8 mouse cellular contexts compared by ENCODE assay signal in genomic region chr13:56428724-56429500, GRCm38 (mm10). TPM values are rescaled to one million over a fixed set of nuclear protein-coding genes. Genes with fewer than 3 reads are reported as not detected.
DNase-seq lines count a peak whose midpoint lies in the region; ATAC-seq and TF ChIP-seq lines count a peak whose summit lies in the region.

No protein-coding gene starts in this region.

- H3K27me3 ChIP-seq in intestine, postnatal 0 days (replicated peaks; ENCODE audit: control insufficient read depth, insufficient read depth, low read length), result 0 out of 2 replicates have a peak, but pooled peaks cover 4% of the 10 kb centered on the region
- no peaks in the 10 kb centered on the region for H3K27me3 ChIP-seq in limb, embryonic 11.5 days (ENCODE audit: control insufficient read depth, insufficient read depth, low read length)
- H3K27me3 ChIP-seq in midbrain, embryonic 16.5 days (ENCODE audit: control insufficient read depth, insufficient read depth, low read depth, low read length), result no peaks in the 10 kb centered on the region
- H3K27me3 ChIP-seq in testis, adult 2 months (ENCODE audit: control insufficient read depth, insufficient read depth, low read length), result no peaks in the 10 kb centered on the region

- DNase-seq in CD4-positive, CD25-positive, alpha-beta regulatory T cell, adult 2 months (ENCODE audit: low read depth, low spot score), result peak; percentile 55
- DNase-seq in cerebellum, postnatal 36 days, result peak; percentile 82 to 84
- DNase-seq in gastrocnemius, adult 8-10 months (ENCODE audit: low spot score in 2 of 2), result peak; percentile 26 to 36
- DNase-seq in limb, embryonic 11.5 days (ENCODE audit: low spot score), result peak; percentile 95

- no peak for TF ChIP-seq POLR2A in testis, adult 2 months (IDR thresholded peaks at IDR 0.05; ENCODE audit: control insufficient read depth, low read depth, low read length)

- ATAC-seq in CD4-positive, CD25-positive, alpha-beta regulatory T cell, adult 4 months, result no peak
- ATAC-seq in intestine, postnatal 0 days, result no peak
- peak; percentile 70; the same call in 1 of the 2 replicates for ATAC-seq in limb, embryonic 11.5 days (ENCODE audit: insufficient number of reproducible peaks, low FRiP score, low TSS enrichment, low read depth)
- peak; percentile 71 for ATAC-seq in midbrain, embryonic 16.5 days

- 31% methylated on average over 16 of the region's 16 CpGs for WGBS in intestine, postnatal 0 days
- 30% methylated on average over 16 of the region's 16 CpGs for WGBS in limb, embryonic 11.5 days
- 31% methylated on average over 16 of the region's 16 CpGs for WGBS in midbrain, embryonic 16.5 days

- no peaks in the 10 kb centered on the region for H3K4me1 ChIP-seq in intestine, postnatal 0 days (replicated peaks; ENCODE audit: control insufficient read depth, insufficient read depth, low read length)
- 0 out of 2 replicates have a peak, but pooled peaks cover 10% of the 10 kb centered on the region for H3K4me1 ChIP-seq in limb, embryonic 11.5 days (ENCODE audit: control insufficient read depth, insufficient read depth, low read length)
- peaks cover 2% of the 10 kb centered on the region for H3K4me1 ChIP-seq in midbrain, embryonic 16.5 days (ENCODE audit: control insufficient read depth, insufficient read depth, low read length)
- H3K4me1 ChIP-seq in testis, adult 2 months (ENCODE audit: control insufficient read depth, insufficient read depth, low read length), result peaks cover 6% of the 10 kb centered on the region

- no peaks in the 10 kb centered on the region for H3K36me3 ChIP-seq in intestine, postnatal 0 days (ENCODE audit: control insufficient read depth, insufficient read depth)
- H3K36me3 ChIP-seq in limb, embryonic 11.5 days (ENCODE audit: control insufficient read depth, insufficient read depth, low read length), result no peaks in the 10 kb centered on the region
- no peaks in the 10 kb centered on the region for H3K36me3 ChIP-seq in midbrain, embryonic 16.5 days (ENCODE audit: control insufficient read depth, insufficient read depth, low read length)
- H3K36me3 ChIP-seq in testis, adult 2 months (ENCODE audit: control insufficient read depth, insufficient read depth, low read length), result no peaks in the 10 kb centered on the region

- H3K4me3 ChIP-seq in intestine, postnatal 0 days (ENCODE audit: low read depth, low read length), result no peak overlapping the region
- H3K4me3 ChIP-seq in limb, embryonic 11.5 days (ENCODE audit: low read depth, low read length), result no peak overlapping the region
- no peak overlapping the region for H3K4me3 ChIP-seq in midbrain, embryonic 16.5 days (ENCODE audit: low read depth, low read length)
- peak overlapping the region; percentile 80 for H3K4me3 ChIP-seq in testis, adult 2 months (ENCODE audit: control insufficient read depth, low read depth, low read length)

- TF ChIP-seq CTCF in intestine, postnatal 0 days (IDR thresholded peaks at IDR 0.05; ENCODE audit: low read depth), result peak; percentile 93
- TF ChIP-seq CTCF in testis, adult 2 months (IDR thresholded peaks at IDR 0.05; ENCODE audit: control insufficient read depth, insufficient read depth, insufficient replicate concordance, low read depth, low read length), result peak; percentile 79; the same call in 1 of the 2 replicates

- no peak overlapping the region for H3K9ac ChIP-seq in intestine, postnatal 0 days (ENCODE audit: low read depth, low read length)
- H3K9ac ChIP-seq in limb, embryonic 11.5 days (ENCODE audit: low read length), result peak overlapping the region; percentile 47; the same call in 1 of the 2 replicates
- no peak overlapping the region for H3K9ac ChIP-seq in midbrain, embryonic 16.5 days (ENCODE audit: low read depth, low read length)

- no peak overlapping the region for H3K4me2 ChIP-seq in intestine, postnatal 0 days (replicated peaks; ENCODE audit: low read depth)
- no peak overlapping the region for H3K4me2 ChIP-seq in limb, embryonic 11.5 days (ENCODE audit: low read depth, severe bottlenecking)
- H3K4me2 ChIP-seq in midbrain, embryonic 16.5 days (ENCODE audit: low read length), result no peak overlapping the region

- H3K27ac ChIP-seq in intestine, postnatal 0 days (ENCODE audit: low read depth, low read length), result no peak overlapping the region
- H3K27ac ChIP-seq in limb, embryonic 11.5 days (replicated peaks; ENCODE audit: low read depth, low read length), result no peak overlapping the region
- H3K27ac ChIP-seq in midbrain, embryonic 16.5 days (ENCODE audit: low read length), result no peak overlapping the region
- H3K27ac ChIP-seq in testis, adult 2 months (ENCODE audit: control insufficient read depth, insufficient read depth, low read depth, low read length), result no peak overlapping the region

- H3K9me3 ChIP-seq in intestine, postnatal 0 days (ENCODE audit: control insufficient read depth), result no peaks in the 10 kb centered on the region
- H3K9me3 ChIP-seq in limb, embryonic 11.5 days (ENCODE audit: control insufficient read depth, low read length), result no peaks in the 10 kb centered on the region
- H3K9me3 ChIP-seq in midbrain, embryonic 16.5 days (replicated peaks; ENCODE audit: control insufficient read depth, low read length, poor library complexity, severe bottlenecking), result no peaks in the 10 kb centered on the region

RNA-seq across cellular contexts. Expression of gene Gm3045, which starts 2.5 kb away (rescaled TPM):
- not detected for polyA plus RNA-seq in CD4-positive, CD25-positive, alpha-beta regulatory T cell, adult 4 months (2017; shearing (Covaris generic))
- not detected for total RNA-seq in gastrocnemius, adult 8-10 months (2022)
- not detected in 2 replicates for polyA plus RNA-seq in intestine, postnatal 0 days (2015; fragmentation: Nextera tagmentation; extraction: Ambion mirVana)
- polyA plus RNA-seq in limb, embryonic 11.5 days (2014; fragmentation: Nextera tagmentation; extraction: Ambion mirVana), result not detected in 2 replicates
- not detected in 2 replicates for polyA plus RNA-seq in midbrain, embryonic 16.5 days (2015; fragmentation: Nextera tagmentation; extraction: Ambion mirVana)
- 27.1 and 27.9 TPM in 2 replicates for polyA plus RNA-seq in testis, adult 2 months (2012; rRNA removed)

RNA-seq across cellular contexts. Expression of gene Slc25a48, which starts 9.2 kb away (rescaled TPM):
- polyA plus RNA-seq in CD4-positive, CD25-positive, alpha-beta regulatory T cell, adult 4 months (2017; shearing (Covaris generic)), result not detected
- total RNA-seq in gastrocnemius, adult 8-10 months (2022), result under 1 TPM in 1 of 4 experiments, not detected in 3; 0.11 TPM
- 0.03 TPM in 1 of 2 replicates, not detected in the other for polyA plus RNA-seq in intestine, postnatal 0 days (2015; fragmentation: Nextera tagmentation; extraction: Ambion mirVana)
- 0.07 TPM in 1 of 2 replicates, not detected in the other for polyA plus RNA-seq in limb, embryonic 11.5 days (2014; fragmentation: Nextera tagmentation; extraction: Ambion mirVana)
- polyA plus RNA-seq in midbrain, embryonic 16.5 days (2015; fragmentation: Nextera tagmentation; extraction: Ambion mirVana), result not detected in 2 replicates
- polyA plus RNA-seq in testis, adult 2 months (2012; rRNA removed), result 0.37 and 0.77 TPM in 2 replicates

RNA-seq across cellular contexts. Expression of gene Il9, which starts 53.1 kb away (rescaled TPM):
- not detected for polyA plus RNA-seq in CD4-positive, CD25-positive, alpha-beta regulatory T cell, adult 4 months (2017; shearing (Covaris generic))
- not detected for total RNA-seq in gastrocnemius, adult 8-10 months (2022)
- not detected in 2 replicates for polyA plus RNA-seq in intestine, postnatal 0 days (2015; fragmentation: Nextera tagmentation; extraction: Ambion mirVana)
- not detected in 2 replicates for polyA plus RNA-seq in limb, embryonic 11.5 days (2014; fragmentation: Nextera tagmentation; extraction: Ambion mirVana)
- not detected in 2 replicates for polyA plus RNA-seq in midbrain, embryonic 16.5 days (2015; fragmentation: Nextera tagmentation; extraction: Ambion mirVana)
- 0.59 and 0.67 TPM in 2 replicates for polyA plus RNA-seq in testis, adult 2 months (2012; rRNA removed)

Comparison
In these comparisons a context has a peak if more than half of its experiments do, and no peak if none do; other contexts are left out.
1. DNase-seq: peak in every context shown above with its lines; median percentile 95 in limb, embryonic 11.5 days; 83 in cerebellum, postnatal 36 days; 55 in CD4-positive, CD25-positive, alpha-beta regulatory T cell, adult 2 months; 31 in gastrocnemius, adult 8-10 months.
2. ATAC-seq: peak in limb, embryonic 11.5 days (single experiment) and midbrain, embryonic 16.5 days (single experiment); none in CD4-positive, CD25-positive, alpha-beta regulatory T cell, adult 4 months (single experiment) and intestine, postnatal 0 days (single experiment).
3. RNA of gene Gm3045, which starts 2.5 kb away (polyA plus RNA-seq): 27.1 to 27.9 TPM in testis, adult 2 months; not detected in limb, embryonic 11.5 days, not detected in CD4-positive, CD25-positive, alpha-beta regulatory T cell, adult 4 months, not detected in intestine, postnatal 0 days and not detected in midbrain, embryonic 16.5 days; every median in the first group is over 10 times any median in the second.